Mouse (Mus musculus) kidney, adult 2 months (tissue): ENCODE results near the gene Hif3a.

ENCODE experiments used
- CTCF ChIP-seq: fragments of 200-500 bp; conservative IDR thresholded peaks from 2 replicates; pipeline ENCODE4 v1.5.1; 2011; ENCODE audit warnings: low read depth, mild to moderate bottlenecking, control low read depth, low read length, moderate library complexity, mixed read lengths; ENCODE audit not compliant: insufficient read depth, insufficient read length
- POLR2A ChIP-seq: fragments of 200-500 bp; IDR thresholded peaks from one replicate; pipeline ENCODE4 v1.6.1; 2011; ENCODE audit warnings: low read depth, low read length, control low read depth

DNA sequence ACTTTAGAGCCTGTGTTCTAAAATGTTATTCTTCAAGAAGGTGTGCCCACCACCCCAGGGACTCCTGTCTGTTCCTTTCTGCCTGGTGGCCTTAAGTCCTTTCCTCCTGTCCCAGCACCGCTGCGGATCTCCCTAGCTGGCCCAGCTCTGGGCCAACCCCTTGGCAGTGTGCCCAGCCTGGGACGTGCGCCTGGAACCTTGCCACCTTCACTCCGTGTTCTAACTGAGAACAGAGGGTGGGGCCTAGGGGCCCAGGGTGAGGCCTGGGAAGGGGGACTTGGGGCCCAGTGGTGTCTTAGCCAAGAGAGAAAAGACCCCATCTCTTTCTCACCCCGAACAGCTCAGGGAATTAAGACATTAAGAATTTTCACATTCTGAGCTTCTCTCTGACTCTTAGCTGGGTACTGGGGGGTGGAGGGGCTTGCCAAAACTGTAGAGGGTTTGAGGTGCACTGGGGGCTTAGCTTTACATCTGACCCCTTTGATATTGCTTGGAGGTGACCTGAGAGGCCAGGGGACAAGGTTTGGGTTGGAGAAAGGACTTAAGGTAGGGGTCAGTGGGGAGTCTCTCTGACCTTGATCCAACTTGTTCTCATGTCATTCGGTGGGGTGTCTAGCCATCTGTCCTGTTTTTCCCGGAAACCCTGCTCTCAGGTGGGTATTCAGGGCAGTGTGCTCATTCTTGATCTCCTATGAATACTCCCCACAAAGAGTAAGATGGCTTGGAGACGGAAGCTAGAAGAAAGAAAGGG, 2.0 kb downstream of the Hif3a start:
- TF ChIP-seq POLR2A (peak; percentile 65), CTCF (no peak)
